Mouse (Mus musculus) duodenum, adult 2 months (tissue): ENCODE results near the gene Ccnt2. TPM values are rescaled to one million over a fixed set of nuclear protein-coding genes. Genes with fewer than 3 reads are reported as not detected.

Experiments
- polyA plus RNA-seq: library from polyadenylated mRNA; depleted of rRNA; stranded (reverse); fragments of >200 nt; gene quantifications from 2 replicates; pipeline ENCODE4 v1.2.3, GENCODE M21; 2012; ENCODE audit warnings: low replicate concordance; rRNA removed

Ccnt2 gene
- polyA plus RNA-seq, result 2.9 and 4.9 TPM in 2 replicates

DNA sequence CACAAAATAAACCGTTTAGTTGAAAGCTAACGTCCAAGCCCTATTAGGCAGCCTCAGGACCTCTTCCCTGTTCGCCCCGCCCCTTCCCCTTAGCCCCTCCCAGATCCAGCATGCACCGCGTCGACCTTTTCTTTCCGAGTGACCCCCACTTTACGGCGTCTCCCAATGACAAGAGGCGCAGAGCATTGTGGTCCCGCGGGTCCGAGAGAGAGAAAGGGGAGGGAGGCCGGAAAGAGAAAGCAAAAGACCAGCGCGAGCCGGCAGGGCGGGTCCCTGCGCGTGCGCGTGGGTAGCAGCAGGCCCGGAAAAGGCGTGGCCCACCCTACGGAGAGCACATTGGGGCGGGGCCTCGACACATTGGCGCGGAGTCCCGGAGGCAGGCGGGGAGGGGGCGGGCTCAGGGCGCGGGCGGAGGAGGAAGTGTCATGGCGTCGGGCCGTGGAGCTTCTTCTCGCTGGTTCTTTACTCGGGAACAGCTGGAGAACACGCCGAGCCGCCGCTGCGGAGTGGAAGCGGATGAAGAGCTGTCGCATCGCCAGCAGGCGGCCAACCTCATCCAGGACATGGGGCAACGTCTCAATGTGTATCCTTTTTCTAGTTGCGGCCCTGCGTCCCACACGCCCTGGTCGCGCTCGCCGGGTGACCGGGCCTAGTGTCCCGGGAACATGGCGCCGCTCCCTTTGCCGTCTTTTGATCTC is at the start of gene Ccnt2:
Gene Ccnt2, plus strand, starts transcription at position 362 of the 698 bp plus-strand sequence.

DNA sequence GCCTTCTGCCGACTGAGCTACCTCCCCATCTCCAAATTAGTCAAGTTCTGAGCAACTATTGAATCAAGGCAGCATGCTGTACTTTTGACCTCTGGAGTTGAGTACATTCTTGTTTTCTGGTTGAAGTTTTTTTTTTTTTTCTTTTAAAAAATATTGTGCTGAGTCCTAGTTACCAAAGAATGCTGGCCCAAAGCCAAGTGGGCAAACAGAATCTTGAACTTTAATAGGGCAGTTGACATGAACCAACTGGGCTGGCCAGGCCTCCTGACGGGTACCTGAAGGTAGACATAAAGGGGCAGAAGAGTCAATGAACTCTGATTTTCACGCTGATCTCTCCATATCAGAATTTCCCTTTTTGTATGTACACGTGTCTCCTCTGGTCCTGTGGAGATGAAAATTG is 44.9 kb upstream of the Ccnt2 start, which contains the start of gene Acmsd:
Gene Acmsd, plus strand, starts transcription at position 318 of the 400 bp plus-strand sequence.

DNA sequence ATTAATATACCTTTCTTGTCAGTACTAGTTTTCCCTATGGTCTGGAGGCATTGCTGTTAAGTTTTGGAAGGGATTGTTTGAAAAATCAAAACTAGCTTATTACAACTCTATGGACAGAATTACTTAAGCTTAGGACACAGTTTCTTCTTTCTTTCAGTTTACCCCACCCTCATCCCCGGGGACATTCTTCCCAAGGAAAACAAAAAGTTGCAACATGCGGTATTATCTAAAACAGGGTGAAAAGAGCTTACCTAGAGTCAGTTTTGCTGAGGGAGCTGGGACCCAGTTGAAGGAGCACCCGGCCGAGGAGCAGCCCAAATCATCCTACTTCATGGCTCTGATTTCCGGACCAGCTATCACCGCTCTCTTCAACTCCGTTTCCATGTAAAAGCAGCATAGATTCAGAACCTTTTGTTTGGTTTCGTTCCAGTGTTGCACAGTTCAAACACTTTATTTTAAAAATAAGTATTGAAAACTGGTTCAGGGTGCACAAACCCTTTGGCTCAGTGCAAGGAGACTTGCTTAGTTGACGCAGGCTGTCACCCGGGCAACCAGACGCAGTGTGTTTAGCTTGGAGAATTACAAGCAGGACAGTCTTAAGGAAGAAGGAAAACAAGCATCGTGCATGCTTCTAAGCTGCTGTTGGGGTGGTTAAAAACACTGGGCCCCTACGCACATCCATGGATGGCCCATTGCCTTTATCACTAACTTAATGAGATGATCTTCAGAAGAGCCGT is 80.7 kb downstream of the Ccnt2 start, which contains the start of gene Map3k19:
Gene Map3k19, minus strand, starts transcription at position 546 of the 737 bp plus-strand sequence.

Other genes with a start within 250 kb of the Ccnt2 start
- gene Tmem163, start 94.6 kb upstream of the Ccnt2 start, polyA plus RNA-seq, result 0.78 and 1.3 TPM in 2 replicates
- not detected in 2 replicates for gene Acmsd, start 44.8 kb upstream of the Ccnt2 start, polyA plus RNA-seq
- gene Map3k19, start 80.9 kb downstream of the Ccnt2 start, polyA plus RNA-seq, result 0.02 TPM in 1 of 2 replicates, not detected in the other
- 17.6 and 20.0 TPM in 2 replicates for gene Rab3gap1, start 94.6 kb downstream of the Ccnt2 start, polyA plus RNA-seq